Mouse (Mus musculus) embryonic facial prominence, embryonic 12.5 days (tissue): ENCODE results near the gene Ptgis. TPM values are rescaled to one million over a fixed set of nuclear protein-coding genes. Genes with fewer than 3 reads are reported as not detected.
"Not testable (repeated sequence)": the region's sequence is repeated elsewhere in the genome, so short reads cannot be mapped to it uniquely, and the experiment has no call there.

Experiments used
- ATAC-seq: fragments of 200-750 bp; cut with Nextera tagmentation; 2 replicates; pipeline ENCODE4 v1.8.0; 2017; ENCODE audit not compliant: insufficient number of reproducible peaks, insufficient read depth, low FRiP score, low TSS enrichment
- H3K27ac ChIP-seq: fragments of 300-500 bp; sonication (generic); 2 replicates; pipeline ENCODE4 v1.5.1; 2016; ENCODE audit warnings: mild to moderate bottlenecking
- H3K27me3 ChIP-seq: fragments of 300-500 bp; sonication (generic); 2 replicates; pipeline ENCODE4 v1.6.1; 2016; ENCODE audit warnings: mild to moderate bottlenecking, moderate library complexity
- H3K36me3 ChIP-seq: fragments of 300-500 bp; sonication (generic); 2 replicates; pipeline ENCODE4 v1.6.1; 2016; ENCODE audit warnings: mild to moderate bottlenecking
- H3K4me1 ChIP-seq: fragments of 300-500 bp; sonication (generic); 2 replicates; pipeline ENCODE4 v1.6.1; 2016
- H3K4me2 ChIP-seq: fragments of 300-500 bp; sonication (generic); replicated peaks from 2 replicates; pipeline ENCODE4 v1.6.1; 2016; ENCODE audit warnings: mild to moderate bottlenecking, moderate library complexity
- H3K4me3 ChIP-seq: fragments of 300-500 bp; sonication (generic); 2 replicates; pipeline ENCODE4 v1.5.1; 2016; ENCODE audit warnings: mild to moderate bottlenecking
- H3K9ac ChIP-seq: fragments of 300-500 bp; sonication (generic); 2 replicates; pipeline ENCODE4 v1.6.1; 2016; ENCODE audit warnings: mild to moderate bottlenecking, moderate library complexity
- H3K9me3 ChIP-seq: fragments of 300-500 bp; sonication (generic); 2 replicates; pipeline ENCODE4 v1.6.1; 2016; ENCODE audit warnings: mild to moderate bottlenecking, moderate library complexity
- WGBS: fragments of 180-500 bp; shearing (Covaris S2); methylation state at CpG from one replicate; pipeline ENCODE4 v1.1.7; 2016; 5-methylcytosine and 5-hydroxymethylcytosine counted together
- polyA plus RNA-seq: library from polyadenylated mRNA; unstranded; fragments of >200 nt; fragmentation: Nextera tagmentation; extraction: Ambion mirVana; gene quantifications from 2 replicates; pipeline ENCODE4 v1.2.1, GENCODE M21; 2016

Ptgis gene
- polyA plus RNA-seq, 1 experiment from 2014 or later: 19.1 TPM

DNA sequence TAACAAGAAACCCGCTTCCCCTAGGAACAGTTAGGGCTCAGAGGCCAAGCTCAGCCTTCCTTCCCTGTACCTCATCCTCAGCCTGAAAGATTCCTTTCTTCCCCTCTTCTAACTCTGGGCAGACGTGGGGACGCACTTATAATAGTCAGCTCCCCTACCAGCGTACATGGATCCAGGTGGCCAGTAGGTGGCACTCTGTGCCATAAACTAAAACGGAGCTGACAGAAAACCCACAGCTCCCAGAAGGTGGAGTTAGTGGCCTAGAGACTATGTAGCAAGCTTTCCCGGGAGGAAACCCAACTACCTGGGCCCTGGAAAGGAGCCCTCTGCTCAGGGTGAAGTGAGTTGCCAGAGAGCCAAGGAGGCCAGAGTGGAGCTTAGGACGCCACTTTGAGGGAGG lies 18.3 kb downstream of the Ptgis start:
- no peak overlapping the region for H3K27ac ChIP-seq
- no peak overlapping the region for H3K4me3 ChIP-seq
- WGBS: 24% methylated on average over 7 of the region's 7 CpGs
- no peaks in the 10 kb centered on the region for H3K27me3 ChIP-seq
- ATAC-seq: no peak
- no peaks in the 10 kb centered on the region for H3K4me1 ChIP-seq
- no peaks in the 10 kb centered on the region for H3K9me3 ChIP-seq
- no peak overlapping the region for H3K9ac ChIP-seq
- no peak overlapping the region for H3K4me2 ChIP-seq
- H3K36me3 ChIP-seq: 0 out of 2 replicates have a peak, but pooled peaks cover 5% of the 10 kb centered on the region

DNA sequence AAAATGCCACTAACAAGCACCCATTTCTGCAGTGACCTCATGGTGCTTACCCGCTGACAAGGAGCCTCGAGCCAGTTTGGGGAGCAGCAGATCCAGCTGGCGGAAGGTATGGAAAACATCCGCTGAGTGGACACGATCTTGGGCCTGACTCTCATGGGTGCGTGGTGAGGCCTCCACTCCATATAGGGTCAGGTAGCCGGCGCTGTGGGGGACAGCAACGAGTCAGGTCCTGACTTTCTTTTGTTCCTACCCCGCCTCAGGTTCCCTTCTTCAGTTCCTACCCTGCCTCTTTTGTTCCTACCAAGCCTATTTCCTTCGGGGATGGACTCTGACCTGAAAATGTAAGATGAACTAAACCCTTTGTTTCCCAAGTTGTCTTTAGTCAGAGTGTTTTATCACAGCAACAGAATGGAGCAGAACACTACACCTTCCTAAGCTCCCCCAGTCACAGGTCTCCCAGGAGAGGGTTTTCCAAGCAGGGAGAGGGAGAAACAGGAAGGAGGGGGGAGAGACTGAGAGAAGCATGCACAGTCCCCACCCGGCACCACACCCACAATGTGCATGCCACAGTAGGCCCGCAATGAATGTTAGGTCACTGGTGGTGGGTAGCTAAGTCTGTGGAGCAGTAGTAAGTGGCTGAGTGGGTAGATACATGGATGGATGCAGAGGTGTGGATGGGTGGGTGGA lies 19.1 kb downstream of the Ptgis start:
- H3K4me1 ChIP-seq: no peaks in the 10 kb centered on the region

DNA sequence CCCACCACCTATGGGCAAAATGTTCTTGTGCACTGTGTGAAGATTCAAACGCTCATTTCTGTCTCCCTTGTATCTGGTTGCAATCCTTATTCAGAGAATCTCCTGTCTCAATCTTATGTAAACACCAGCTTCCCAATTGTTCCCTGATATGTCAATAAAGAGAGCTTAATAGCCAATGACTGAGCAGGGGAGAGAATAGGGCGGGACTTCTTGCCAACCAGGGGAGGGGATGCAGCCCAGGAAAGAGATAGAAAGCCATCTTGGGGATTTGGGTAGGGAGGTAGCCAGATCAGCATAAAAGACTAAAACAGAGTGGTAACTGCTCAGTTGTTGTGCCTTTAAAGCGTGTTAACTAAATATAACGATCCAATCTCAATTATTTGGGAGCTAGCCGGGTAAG lies 19.7 kb downstream of the Ptgis start:
- Histone ChIP-seq H3K4me1 (no peaks in the 10 kb centered on the region), H3K4me3 (no peak overlapping the region), H3K27ac (no peak overlapping the region), H3K27me3 (no peaks in the 10 kb centered on the region), H3K4me2 (no peak overlapping the region), H3K36me3 (peaks cover 13% of the 10 kb centered on the region; the same call in 1 of the 2 replicates), H3K9me3 (no peaks in the 10 kb centered on the region), H3K9ac (no peak overlapping the region)
- 80% methylated on average over 5 of the region's 5 CpGs for WGBS
- ATAC-seq: no peak

More for the DNA sequence above, 19.1 kb downstream of the Ptgis start:
- H3K27ac ChIP-seq: no peak overlapping the region
- no peak overlapping the region for H3K4me2 ChIP-seq
- ATAC-seq: no peak
- H3K27me3 ChIP-seq: no peaks in the 10 kb centered on the region
- H3K9ac ChIP-seq: no peak overlapping the region
- no peaks in the 10 kb centered on the region for H3K9me3 ChIP-seq
- no peak overlapping the region for H3K4me3 ChIP-seq
- 89% methylated on average over 13 of the region's 13 CpGs for WGBS
- H3K36me3 ChIP-seq: 0 out of 2 replicates have a peak, but pooled peaks cover 13% of the 10 kb centered on the region

DNA sequence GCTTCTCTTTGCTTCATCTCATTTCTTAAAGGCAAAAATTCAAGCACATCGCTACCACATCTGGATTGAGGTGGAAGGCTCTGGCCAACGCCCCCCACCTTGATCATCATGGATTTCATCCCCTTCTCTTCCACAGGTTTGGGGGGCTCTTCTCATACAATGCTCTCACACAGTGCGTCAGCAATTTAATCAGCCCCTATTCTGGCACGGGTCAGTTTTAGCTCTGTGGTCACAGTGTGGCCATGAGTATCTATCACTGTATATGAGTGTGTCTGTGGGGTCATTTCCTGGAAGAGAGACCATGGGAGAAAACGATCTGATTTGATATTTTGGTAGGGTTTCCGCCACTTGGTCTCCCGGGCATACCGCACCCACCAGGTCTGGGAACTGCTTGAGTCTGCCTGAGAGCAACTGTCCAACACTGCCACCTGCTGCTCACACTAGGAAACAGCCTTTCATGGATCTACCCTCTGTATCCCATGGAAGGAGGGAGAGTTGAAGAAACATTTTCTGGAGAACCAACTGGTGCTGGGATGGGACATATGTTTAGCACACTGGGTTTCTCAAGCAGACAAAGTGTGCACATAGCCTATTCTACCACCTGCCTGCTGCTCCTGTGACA lies 21.1 kb downstream of the Ptgis start:
- H3K4me3 ChIP-seq: no peak overlapping the region
- ATAC-seq: 0 out of 2 replicates have a peak, but pooled peaks have one; percentile 54
- H3K4me2 ChIP-seq: no peak overlapping the region
- no peak overlapping the region for H3K27ac ChIP-seq
- H3K27me3 ChIP-seq: no peaks in the 10 kb centered on the region
- peaks cover 16% of the 10 kb centered on the region; the same call in 1 of the 2 replicates for H3K36me3 ChIP-seq
- H3K4me1 ChIP-seq: no peaks in the 10 kb centered on the region
- H3K9ac ChIP-seq: no peak overlapping the region
- H3K9me3 ChIP-seq: no peaks in the 10 kb centered on the region
- 48% methylated on average over 8 of the region's 8 CpGs for WGBS

DNA sequence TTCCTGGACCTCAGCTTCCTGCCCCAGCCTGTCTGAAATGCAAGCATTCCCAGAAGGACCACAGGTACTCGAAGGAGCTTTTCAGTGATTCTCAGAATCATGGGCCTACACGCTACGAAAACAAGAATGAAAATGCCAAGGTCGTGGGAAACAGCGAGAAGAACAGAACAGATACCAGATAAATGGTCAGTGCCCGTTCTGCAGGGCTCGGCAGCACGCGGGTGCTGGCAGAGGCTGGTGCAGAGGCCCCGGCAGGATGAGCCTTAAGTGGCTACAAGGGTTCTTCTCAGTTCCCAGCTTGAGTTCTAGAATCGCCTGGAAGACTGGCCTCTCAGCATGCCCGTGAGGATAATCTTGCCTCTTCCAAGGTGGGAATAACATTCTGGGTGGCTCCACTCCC lies 26.7 kb downstream of the Ptgis start:
- peaks cover 13% of the 10 kb centered on the region; the same call in 1 of the 2 replicates for H3K36me3 ChIP-seq
- H3K9me3 ChIP-seq: no peaks in the 10 kb centered on the region
- no peak overlapping the region for H3K27ac ChIP-seq
- H3K4me3 ChIP-seq: no peak overlapping the region
- H3K4me2 ChIP-seq: no peak overlapping the region
- no peaks in the 10 kb centered on the region for H3K27me3 ChIP-seq
- 94% methylated on average over 12 of the region's 12 CpGs for WGBS
- H3K9ac ChIP-seq: no peak overlapping the region
- H3K4me1 ChIP-seq: no peaks in the 10 kb centered on the region
- no peak for ATAC-seq

DNA sequence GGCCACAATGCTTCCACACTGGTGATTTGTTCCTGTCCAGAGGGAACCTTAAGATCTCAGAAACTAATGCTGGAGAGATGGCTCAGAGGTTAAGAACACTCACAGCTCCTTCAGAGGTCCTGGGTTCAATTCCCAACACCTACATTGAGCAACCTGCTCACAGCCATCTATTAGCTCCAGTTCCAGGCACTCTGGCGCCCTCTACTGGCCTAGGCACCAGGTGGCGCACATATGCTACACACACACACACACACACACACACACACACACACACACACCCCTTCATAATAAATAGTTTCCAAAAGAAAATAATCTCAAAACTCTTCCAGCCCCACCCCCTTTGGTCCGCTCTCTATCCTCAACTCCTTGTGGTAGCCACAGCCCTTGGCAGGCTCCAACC lies 27.3 kb downstream of the Ptgis start:
- Histone ChIP-seq H3K4me1 (no peaks in the 10 kb centered on the region), H3K4me3 (no peak overlapping the region), H3K27me3 (no peaks in the 10 kb centered on the region), H3K9ac (no peak overlapping the region), H3K36me3 (peaks cover 13% of the 10 kb centered on the region; the same call in 1 of the 2 replicates), H3K27ac (no peak overlapping the region), H3K4me2 (no peak overlapping the region), H3K9me3 (no peaks in the 10 kb centered on the region)
- WGBS: 91% methylated on average over 3 of the region's 3 CpGs
- no peak for ATAC-seq

DNA sequence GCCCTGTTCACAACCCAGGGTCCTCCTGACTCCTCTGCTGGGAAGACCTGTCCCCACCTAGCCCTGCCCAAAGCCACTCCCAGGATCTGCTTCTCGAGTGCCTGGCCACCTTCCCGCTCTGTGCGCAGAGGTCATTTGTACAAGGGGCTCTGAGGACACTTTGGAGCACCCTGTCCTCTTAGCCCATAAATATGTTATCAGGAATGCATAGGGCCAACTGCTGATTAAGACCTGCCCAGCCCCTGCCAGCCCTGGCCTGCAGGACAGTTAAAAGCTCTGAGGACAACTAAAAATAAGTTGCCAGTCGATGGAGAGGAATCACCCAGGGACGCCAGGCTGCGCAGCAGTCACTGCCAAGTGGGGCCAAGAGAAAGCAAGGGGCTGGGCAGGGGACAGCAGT lies 27.9 kb downstream of the Ptgis start:
- Histone ChIP-seq H3K4me1 (no peaks in the 10 kb centered on the region), H3K9ac (no peak overlapping the region), H3K27ac (no peak overlapping the region), H3K36me3 (peaks cover 13% of the 10 kb centered on the region; the same call in 1 of the 2 replicates), H3K4me2 (no peak overlapping the region), H3K4me3 (no peak overlapping the region), H3K9me3 (no peaks in the 10 kb centered on the region), H3K27me3 (no peaks in the 10 kb centered on the region)
- no peak for ATAC-seq
- 92% methylated on average over 6 of the region's 6 CpGs for WGBS

DNA sequence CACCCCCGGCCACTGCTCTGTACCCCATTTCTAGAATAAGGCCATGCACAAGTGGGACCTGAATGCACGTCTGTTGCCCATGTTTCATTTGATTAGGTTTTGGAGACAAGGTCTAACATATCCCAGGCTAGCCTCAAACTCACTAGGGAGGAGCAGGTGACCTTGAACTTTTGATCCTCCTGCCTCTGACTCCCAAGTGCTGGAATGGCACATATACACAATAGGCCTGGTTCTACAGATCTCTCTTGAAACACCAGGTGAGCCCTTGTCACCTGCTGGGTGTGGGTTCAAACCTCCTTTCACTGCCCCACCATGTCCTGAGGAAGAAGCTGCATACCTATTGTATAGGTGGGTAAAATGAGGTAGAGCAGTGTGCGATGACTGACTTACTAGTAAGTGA lies 28.3 kb downstream of the Ptgis start:
- H3K4me1 ChIP-seq: no peaks in the 10 kb centered on the region
- ATAC-seq: no peak
- no peak overlapping the region for H3K4me2 ChIP-seq
- peaks cover 11% of the 10 kb centered on the region; the same call in 1 of the 2 replicates for H3K36me3 ChIP-seq
- no peak overlapping the region for H3K4me3 ChIP-seq
- H3K27me3 ChIP-seq: no peaks in the 10 kb centered on the region
- no peaks in the 10 kb centered on the region for H3K9me3 ChIP-seq
- H3K9ac ChIP-seq: no peak overlapping the region
- WGBS: 92% methylated on average over 3 of the region's 3 CpGs
- H3K27ac ChIP-seq: no peak overlapping the region

DNA sequence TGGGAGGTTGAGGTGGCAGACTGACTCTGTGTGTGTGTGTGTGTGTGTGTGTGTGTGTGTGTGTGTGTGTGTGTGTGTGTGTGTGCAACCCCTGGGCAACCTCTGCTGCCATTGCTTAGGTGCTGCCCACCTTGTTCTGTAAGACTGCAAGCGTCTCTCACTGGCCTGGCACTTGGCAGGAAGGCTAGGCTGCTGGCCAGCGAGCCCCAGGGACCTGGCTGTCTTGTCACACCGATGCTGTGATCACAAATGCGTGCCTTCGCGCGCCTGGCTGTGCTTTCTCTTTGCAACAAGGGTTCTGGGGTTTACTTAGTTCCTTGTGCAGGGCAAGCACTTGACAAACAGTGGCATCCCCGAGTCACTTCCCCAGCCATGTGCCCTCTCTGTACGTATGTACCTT lies 30.5 kb downstream of the Ptgis start:
- Histone ChIP-seq H3K4me2 (no peak overlapping the region), H3K4me3 (no peak overlapping the region), H3K36me3 (no peaks in the 10 kb centered on the region), H3K4me1 (no peaks in the 10 kb centered on the region), H3K27ac (no peak overlapping the region), H3K27me3 (no peaks in the 10 kb centered on the region), H3K9ac (no peak overlapping the region), H3K9me3 (no peaks in the 10 kb centered on the region)
- no peak for ATAC-seq
- 85% methylated on average over 9 of the region's 9 CpGs for WGBS

DNA sequence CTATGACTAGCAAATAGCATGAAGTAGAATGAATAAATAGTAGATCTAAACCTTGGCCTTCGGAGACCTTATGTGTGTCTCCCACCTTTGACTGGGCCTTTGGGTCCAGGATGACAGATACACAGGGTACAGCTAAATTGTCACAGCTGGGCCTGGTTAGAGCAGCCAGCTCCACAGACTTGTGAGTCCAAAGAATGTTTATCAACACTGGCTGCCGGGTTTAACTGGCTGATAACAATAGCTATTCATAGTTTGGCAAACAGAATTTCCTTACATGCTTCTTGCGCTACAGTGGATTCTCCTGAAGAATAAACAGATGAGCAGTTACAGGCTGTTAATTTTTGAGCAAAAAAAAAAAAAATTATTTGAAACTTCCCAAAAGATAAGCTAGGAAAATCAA lies 31.4 kb downstream of the Ptgis start:
- 75% methylated on average over 3 of the region's 3 CpGs for WGBS

DNA sequence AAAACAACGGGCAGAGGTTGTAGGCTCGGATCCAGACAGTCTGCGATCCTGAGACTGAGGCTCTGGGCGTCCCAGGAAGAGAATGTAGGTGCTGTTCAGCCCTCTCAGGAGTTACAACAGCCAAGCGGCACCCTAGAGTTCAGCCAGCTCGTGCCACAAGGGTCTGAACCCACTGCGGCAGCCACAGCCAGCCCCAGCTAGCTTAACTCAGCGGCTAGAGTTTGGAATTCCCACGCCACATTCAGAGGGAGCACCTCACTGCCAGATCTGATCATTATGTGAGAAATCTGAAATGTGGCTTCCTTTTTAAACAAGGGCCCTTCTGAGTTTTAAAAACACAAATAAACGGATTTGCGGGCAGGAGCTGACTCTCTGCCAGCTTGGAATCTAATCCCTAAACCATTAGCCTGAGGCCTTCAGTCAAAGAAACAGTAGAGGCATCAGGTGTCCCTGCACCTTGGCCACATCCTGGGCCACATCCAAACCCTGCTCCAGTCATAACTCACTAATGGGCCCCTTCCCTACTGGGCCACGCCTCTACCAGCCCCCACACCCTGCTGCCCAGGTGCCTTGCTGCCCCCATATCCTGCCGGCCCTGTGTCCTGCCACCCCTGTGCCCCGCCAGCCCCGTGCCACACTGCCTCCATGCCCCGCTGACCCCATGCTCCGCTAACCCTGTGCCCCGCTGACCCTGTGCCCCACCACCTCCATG lies 34.3 kb downstream of the Ptgis start:
- 80% methylated on average over 18 of the region's 18 CpGs for WGBS
- H3K4me3 ChIP-seq: no peak overlapping the region
- H3K27ac ChIP-seq: no peak overlapping the region
- no peak overlapping the region for H3K9ac ChIP-seq
- H3K9me3 ChIP-seq: no peaks in the 10 kb centered on the region
- H3K4me1 ChIP-seq: peaks cover 9% of the 10 kb centered on the region
- no peaks in the 10 kb centered on the region for H3K27me3 ChIP-seq
- no peaks in the 10 kb centered on the region for H3K36me3 ChIP-seq
- no peak overlapping the region for H3K4me2 ChIP-seq
- ATAC-seq: peak; percentile 73

More for the DNA sequence above, 31.4 kb downstream of the Ptgis start:
- no peak for ATAC-seq
- Histone ChIP-seq H3K4me2 (no peak overlapping the region), H3K27ac (no peak overlapping the region), H3K36me3 (no peaks in the 10 kb centered on the region), H3K9me3 (no peaks in the 10 kb centered on the region), H3K4me3 (no peak overlapping the region), H3K27me3 (no peaks in the 10 kb centered on the region), H3K9ac (no peak overlapping the region), H3K4me1 (no peaks in the 10 kb centered on the region)

DNA sequence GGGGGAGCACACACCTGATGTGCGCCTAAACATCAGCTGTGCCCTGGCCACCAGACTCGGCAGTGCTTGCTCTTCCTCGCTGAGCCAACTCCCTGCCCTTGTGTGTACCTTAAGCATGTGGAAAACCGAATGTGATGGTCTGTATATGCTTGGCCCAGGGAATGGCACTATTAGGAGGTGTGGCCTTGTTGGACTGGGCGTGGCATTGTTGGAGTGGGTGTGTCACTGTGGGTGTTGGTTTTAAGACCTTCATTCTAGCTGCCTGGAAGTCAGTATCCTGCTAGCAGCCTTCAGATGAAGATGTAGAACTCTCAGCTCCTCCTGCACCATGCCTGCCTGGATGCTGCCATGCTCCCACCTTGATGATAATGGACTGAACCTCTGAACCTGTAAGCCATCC lies 35.7 kb downstream of the Ptgis start:
- not testable (repeated sequence) for H3K36me3 ChIP-seq, H3K4me3 ChIP-seq, H3K9ac ChIP-seq, H3K4me2 ChIP-seq, H3K27me3 ChIP-seq, H3K9me3 ChIP-seq, ATAC-seq, H3K27ac ChIP-seq, H3K4me1 ChIP-seq
- 81% methylated on average over 5 of the region's 5 CpGs for WGBS
